Mouse (Mus musculus) stomach, postnatal 0 days (tissue): ENCODE measurements around the gene Perm1.

ENCODE experiments used
- CTCF ChIP-seq: IDR thresholded peaks from 2 replicates; pipeline ENCODE4 v1.5.1; 2016; ENCODE audit warnings: antibody characterized with exemption, low read depth, mild to moderate bottlenecking, moderate library complexity
- EP300 ChIP-seq: optimal IDR thresholded peaks from 2 replicates; pipeline ENCODE3; 2016; ENCODE audit warnings: antibody characterized with exemption

DNA sequence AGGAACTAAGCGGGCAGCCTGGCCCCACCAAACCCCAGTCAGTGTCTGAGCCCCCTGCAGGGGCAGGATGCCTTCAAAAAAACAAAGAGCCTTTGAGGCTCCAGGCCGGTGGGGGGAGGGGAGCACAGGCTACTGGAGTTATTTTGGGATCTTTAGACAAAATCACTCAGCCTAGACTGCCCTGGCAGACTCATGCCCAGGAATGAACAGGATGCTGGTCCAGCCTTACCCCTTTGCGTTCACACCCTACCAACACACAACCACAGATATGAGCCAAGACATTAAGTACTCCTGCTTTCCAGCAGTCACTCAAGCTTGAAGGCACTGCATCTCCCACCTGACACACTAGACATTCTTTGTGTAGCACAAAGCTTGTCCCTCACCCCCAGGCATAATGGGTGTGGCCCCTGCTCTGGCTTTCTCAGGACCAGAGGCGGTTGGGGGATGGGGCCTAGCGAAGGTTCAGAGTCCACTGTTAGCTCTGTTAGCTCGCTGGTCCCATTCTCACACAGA is 26.8 kb upstream of the Perm1 start:
- no peak for TF ChIP-seq CTCF
- no peak for TF ChIP-seq EP300
